Mouse (Mus musculus) myocyte (in vitro differentiated cells): ENCODE measurements around the gene Lpp. TPM values are rescaled to one million over a fixed set of nuclear protein-coding genes. Genes with fewer than 3 reads are reported as not detected.

Source experiments
- H3K27me3 ChIP-seq: one replicate; pipeline ENCODE4 v1.6.1; 2011; ENCODE audit not compliant: control insufficient read depth, insufficient read depth, insufficient read length
- H3K36me3 ChIP-seq: one replicate; pipeline ENCODE4 v1.6.1; 2011; ENCODE audit not compliant: control insufficient read depth, insufficient read depth
- H3K4me2 ChIP-seq: one replicate; pipeline ENCODE4 v1.6.1; 2011; ENCODE audit warnings: low read depth, control low read depth
- H3K4me3 ChIP-seq: one replicate; pipeline ENCODE4 v1.5.1; 2011; ENCODE audit warnings: mild to moderate bottlenecking, control low read depth, moderate library complexity
- H3K79me2 ChIP-seq: one replicate; pipeline ENCODE4 v1.6.1; 2011; ENCODE audit not compliant: control insufficient read depth, insufficient read depth
- H3ac ChIP-seq: one replicate; pipeline ENCODE4 v1.6.1; 2011; ENCODE audit not compliant: control insufficient read depth, insufficient read length
- CEBPB ChIP-seq: IDR thresholded peaks from 2 replicates; pipeline ENCODE4 v1.6.1; 2011; ENCODE audit warnings: mild to moderate bottlenecking, moderate library complexity; ENCODE audit not compliant: poor library complexity, insufficient read depth, severe bottlenecking
- E2F4 ChIP-seq: IDR thresholded peaks from one replicate; pipeline ENCODE4 v1.6.1; 2011; ENCODE audit warnings: mild to moderate bottlenecking, control low read depth, moderate library complexity; ENCODE audit not compliant: insufficient read depth
- MAX ChIP-seq: IDR thresholded peaks from one replicate; pipeline ENCODE4 v1.6.1; 2011; ENCODE audit warnings: low read depth, mild to moderate bottlenecking, control low read depth
- MYOD1 ChIP-seq, 3 experiments: IDR thresholded peaks; one replicate each; pipeline ENCODE4 v1.6.1; 2011; ENCODE audit warnings: control low read depth in 2 of 3, low read depth in 2 of 3, mild to moderate bottlenecking in 2 of 3, moderate library complexity in 1 of 3; ENCODE audit not compliant: insufficient read length in 2 of 3, control insufficient read depth in 1 of 3
- MYOG ChIP-seq, 3 experiments: IDR thresholded peaks; one replicate each; pipeline ENCODE4 v1.6.1; 2011; ENCODE audit warnings: control low read depth in 2 of 3, low read depth in 2 of 3, mild to moderate bottlenecking in 2 of 3; ENCODE audit not compliant: insufficient read length in 2 of 3, control insufficient read depth in 1 of 3, insufficient read depth in 1 of 3
- POLR2A ChIP-seq: IDR thresholded peaks from one replicate; pipeline ENCODE4 v1.6.1; 2011; ENCODE audit warnings: low read depth, mild to moderate bottlenecking, control low read depth, moderate library complexity; ENCODE audit not compliant: insufficient read length
- POLR2AphosphoS2 ChIP-seq: IDR thresholded peaks from one replicate; pipeline ENCODE4 v1.6.1; 2011; ENCODE audit warnings: low read depth, control low read depth; ENCODE audit not compliant: insufficient read length
- REST ChIP-seq: IDR thresholded peaks from one replicate; pipeline ENCODE4 v1.6.1; 2011; ENCODE audit warnings: mild to moderate bottlenecking, control low read depth, moderate library complexity; ENCODE audit not compliant: insufficient read depth, insufficient read length
- SRF ChIP-seq: IDR thresholded peaks from one replicate; pipeline ENCODE4 v1.6.1; 2011; ENCODE audit warnings: low read depth; ENCODE audit not compliant: control insufficient read depth, insufficient read length
- TCF12 ChIP-seq: IDR thresholded peaks from one replicate; pipeline ENCODE4 v1.6.1; 2011; ENCODE audit warnings: mild to moderate bottlenecking, control low read depth; ENCODE audit not compliant: poor library complexity, insufficient read depth, severe bottlenecking
- TCF3 ChIP-seq: IDR thresholded peaks from one replicate; pipeline ENCODE4 v1.6.1; 2011; ENCODE audit warnings: low read depth, control low read depth; ENCODE audit not compliant: insufficient read length
- USF1 ChIP-seq: IDR thresholded peaks from one replicate; pipeline ENCODE4 v1.6.1; 2011; ENCODE audit warnings: low read depth, mild to moderate bottlenecking, control low read depth, moderate library complexity
- polyA plus RNA-seq: library from polyadenylated mRNA; unstranded; fragments of >200 nt; fragmentation: generic; extraction: Trizol; gene quantifications from one replicate; pipeline ENCODE4 v1.2.1, GENCODE M21; 2012; ENCODE audit warnings: missing spikeins

Lpp gene
- polyA plus RNA-seq, 1 experiment = 4.8 TPM

GRCm38 (mm10) chr16:24836550-24836949 is 443.2 kb downstream of the Lpp start:
- no peak overlapping the region for H3ac ChIP-seq
- TF ChIP-seq POLR2AphosphoS2 = no peak
- no peak for TF ChIP-seq CEBPB
- no peak for TF ChIP-seq MYOD1 (IDR thresholded peaks at IDR 0.05; ENCODE audit: control insufficient read depth in 1 of 3, insufficient read length in 2 of 3, low read depth in 2 of 3)
- TF ChIP-seq USF1 = no peak
- no peak for TF ChIP-seq REST
- TF ChIP-seq POLR2A = no peak
- no peak for TF ChIP-seq SRF
- no peak for TF ChIP-seq E2F4
- no peak for TF ChIP-seq MAX
- no peak for TF ChIP-seq TCF12
- no peak for TF ChIP-seq TCF3
- no peak for TF ChIP-seq MYOG (IDR thresholded peaks at IDR 0.05; ENCODE audit: control insufficient read depth in 1 of 3, insufficient read depth in 1 of 3, insufficient read length in 2 of 3, low read depth in 2 of 3)
- no peak overlapping the region for H3K4me2 ChIP-seq
- H3K27me3 ChIP-seq = no peaks in the 10 kb centered on the region
- H3K79me2 ChIP-seq = no peaks in the 10 kb centered on the region
- H3K36me3 ChIP-seq = no peaks in the 10 kb centered on the region
- H3K4me3 ChIP-seq = no peak overlapping the region

GRCm38 (mm10) chr16:24839018-24839417 is 445.7 kb downstream of the Lpp start:
- Histone ChIP-seq H3K27me3 (no peaks in the 10 kb centered on the region), H3ac (no peak overlapping the region), H3K4me2 (no peak overlapping the region), H3K79me2 (no peaks in the 10 kb centered on the region), H3K4me3 (no peak overlapping the region), H3K36me3 (no peaks in the 10 kb centered on the region)
- TF ChIP-seq CEBPB = no peak
- no peak for TF ChIP-seq TCF12
- TF ChIP-seq MYOD1 (IDR thresholded peaks at IDR 0.05; ENCODE audit: control insufficient read depth in 1 of 3, insufficient read length in 2 of 3, low read depth in 2 of 3) = no peak
- TF ChIP-seq SRF = no peak
- no peak for TF ChIP-seq POLR2AphosphoS2
- TF ChIP-seq POLR2A = no peak
- TF ChIP-seq TCF3 = no peak
- TF ChIP-seq USF1 = no peak
- no peak for TF ChIP-seq REST
- TF ChIP-seq MAX = no peak
- TF ChIP-seq MYOG (IDR thresholded peaks at IDR 0.05; ENCODE audit: control insufficient read depth in 1 of 3, insufficient read depth in 1 of 3, insufficient read length in 2 of 3, low read depth in 2 of 3) = no peak
- TF ChIP-seq E2F4 = no peak

GRCm38 (mm10) chr16:24840073-24840472 is 446.8 kb downstream of the Lpp start:
- H3K4me2 ChIP-seq = no peak overlapping the region
- H3K36me3 ChIP-seq = no peaks in the 10 kb centered on the region
- no peak overlapping the region for H3K4me3 ChIP-seq
- no peak for TF ChIP-seq TCF12
- no peak for TF ChIP-seq POLR2A
- no peak for TF ChIP-seq SRF
- no peak for TF ChIP-seq MAX
- TF ChIP-seq MYOG (IDR thresholded peaks at IDR 0.05; ENCODE audit: control insufficient read depth in 1 of 3, insufficient read depth in 1 of 3, insufficient read length in 2 of 3, low read depth in 2 of 3) = no peak
- TF ChIP-seq REST = no peak
- TF ChIP-seq USF1 = no peak
- no peak for TF ChIP-seq MYOD1 (IDR thresholded peaks at IDR 0.05; ENCODE audit: control insufficient read depth in 1 of 3, insufficient read length in 2 of 3, low read depth in 2 of 3)
- TF ChIP-seq CEBPB = no peak
- no peak for TF ChIP-seq POLR2AphosphoS2
- no peaks in the 10 kb centered on the region for H3K27me3 ChIP-seq
- no peak overlapping the region for H3ac ChIP-seq
- no peaks in the 10 kb centered on the region for H3K79me2 ChIP-seq

DNA sequence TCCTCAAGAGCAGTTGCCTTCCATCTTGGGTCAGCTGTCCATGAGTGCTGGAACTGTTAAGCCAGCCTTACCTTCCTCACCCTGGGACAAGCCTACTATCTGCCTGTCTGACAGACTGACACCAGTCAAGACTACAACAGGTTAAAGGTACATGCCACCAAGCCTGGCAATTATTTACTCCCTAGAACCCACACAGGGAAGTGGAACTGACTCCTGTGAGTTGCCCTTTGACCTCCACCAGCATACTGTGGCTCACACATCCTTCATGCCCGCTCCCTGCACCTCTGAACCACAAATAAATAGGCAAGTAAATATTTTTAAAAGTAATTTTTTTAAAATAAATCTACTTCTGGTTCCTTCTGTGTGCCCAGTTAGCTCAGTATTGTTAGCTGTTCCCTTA is 452.8 kb downstream of the Lpp start:
- no peak for TF ChIP-seq CEBPB
- no peak for TF ChIP-seq USF1
- no peak for TF ChIP-seq REST
- TF ChIP-seq MYOG (IDR thresholded peaks at IDR 0.05; ENCODE audit: control insufficient read depth in 1 of 3, insufficient read depth in 1 of 3, insufficient read length in 2 of 3, low read depth in 2 of 3) = no peak
- TF ChIP-seq TCF3 = no peak
- TF ChIP-seq MYOD1 (IDR thresholded peaks at IDR 0.05; ENCODE audit: control insufficient read depth in 1 of 3, insufficient read length in 2 of 3, low read depth in 2 of 3) = no peak
- no peak for TF ChIP-seq SRF
- TF ChIP-seq TCF12 = no peak
- no peak for TF ChIP-seq MAX
- no peak for TF ChIP-seq POLR2A
- no peak for TF ChIP-seq POLR2AphosphoS2
- TF ChIP-seq E2F4 = no peak
- no peak overlapping the region for H3ac ChIP-seq

More for the DNA sequence above, 452.8 kb downstream of the Lpp start:
- no peak overlapping the region for H3K4me2 ChIP-seq
- H3K27me3 ChIP-seq = no peaks in the 10 kb centered on the region
- no peaks in the 10 kb centered on the region for H3K79me2 ChIP-seq
- no peaks in the 10 kb centered on the region for H3K36me3 ChIP-seq
- H3K4me3 ChIP-seq = no peak overlapping the region
